Mouse (Mus musculus) mouse trophoblast stem cell (cell line): Measurements from ENCODE around the gene Trio.

ENCODE experiments used
- in situ Hi-C, 2 experiments: fragments of 300-500 bp; cut with MseI, MboI; formaldehyde crosslinking; loops; 2 replicates in 1 of 2; 3 replicates in 1 of 2; pipeline ENCODE4 v1.15.1; 2025

The Trio gene

DNA sequence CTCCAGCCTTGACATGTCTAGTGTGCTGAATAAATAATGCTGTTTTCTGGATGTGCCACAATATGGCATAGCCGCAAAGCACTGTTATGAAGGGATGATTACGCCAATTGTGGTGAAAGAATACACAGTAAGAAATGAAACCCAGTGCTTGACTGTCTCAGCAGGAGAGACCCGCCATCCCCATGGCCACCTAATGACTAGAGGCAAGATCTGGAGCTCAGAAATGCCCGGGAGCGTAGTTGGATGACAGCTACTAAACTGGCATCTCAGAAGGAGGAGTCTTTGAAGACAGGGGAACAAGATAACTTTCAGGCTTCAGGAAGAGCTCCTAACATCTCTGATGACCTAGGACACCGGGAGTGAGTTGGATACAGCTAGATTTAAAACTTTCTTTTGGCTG is 12.0 kb upstream of the Trio start:
- in situ Hi-C loops = no loop called here

DNA sequence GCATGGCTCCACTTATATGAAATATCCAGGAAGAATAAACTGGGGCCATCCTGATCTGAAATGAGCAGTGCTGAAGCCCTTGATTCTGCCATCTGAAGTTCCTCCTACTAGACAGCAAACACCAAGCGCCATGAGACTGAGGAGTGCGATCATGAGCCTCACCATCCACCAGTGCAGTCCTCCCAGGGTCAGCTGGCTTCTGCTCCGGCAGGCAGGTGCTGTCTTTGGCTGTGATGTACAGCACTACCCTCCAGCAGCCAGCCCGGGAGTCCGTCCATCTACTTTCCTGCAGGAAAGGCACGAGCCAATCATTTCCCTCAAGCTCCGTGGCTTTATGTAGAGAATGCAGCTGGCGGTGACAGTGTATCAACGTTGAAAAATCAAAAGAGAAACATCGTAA is 10.0 kb upstream of the Trio start:
- in situ Hi-C loops = no loop called here

DNA sequence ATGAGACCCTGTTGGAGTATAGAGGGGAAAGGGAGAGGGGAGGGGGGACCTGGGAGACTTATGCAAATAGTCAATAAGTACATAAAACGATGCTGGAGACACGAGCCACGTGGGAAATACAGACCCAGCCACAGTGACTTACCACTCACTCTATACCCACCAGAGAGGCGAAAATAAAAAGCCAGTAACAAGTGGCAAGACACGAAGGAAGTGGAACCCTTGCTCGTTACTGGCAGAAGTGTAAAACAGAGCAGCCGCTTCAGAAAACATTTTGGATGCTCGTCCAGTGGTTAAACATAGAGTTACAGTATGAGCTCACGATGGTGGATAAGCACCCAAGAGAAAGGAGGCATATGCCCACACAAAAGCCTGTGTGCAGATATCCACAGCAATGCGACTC is 9.0 kb upstream of the Trio start:
- in situ Hi-C loops = no loop called here

DNA sequence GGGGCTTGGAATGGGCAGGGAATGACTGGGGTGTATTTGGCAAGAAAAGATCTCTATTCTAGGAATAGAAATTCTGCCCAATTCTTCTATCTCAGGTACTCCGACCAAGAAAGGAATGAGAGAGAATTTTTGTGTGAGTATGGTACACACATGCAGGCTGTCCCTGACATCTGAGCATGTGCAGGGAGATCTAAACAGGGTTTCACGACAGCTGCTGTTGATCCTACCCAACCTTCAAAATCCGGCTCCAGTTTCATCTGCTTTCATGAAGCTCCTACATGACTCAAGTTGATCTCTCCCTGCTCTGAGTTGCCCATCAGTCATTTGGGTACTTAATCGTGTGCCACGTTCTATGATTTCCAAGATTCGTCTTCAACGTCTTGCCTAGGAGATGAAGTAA is 3.7 kb upstream of the Trio start:
- in situ Hi-C loops = loop anchor here in 1 of 2 experiments (10.0 kb wide), 1 partner anchor 115 kb away; no protein-coding TSS in a partner anchor

DNA sequence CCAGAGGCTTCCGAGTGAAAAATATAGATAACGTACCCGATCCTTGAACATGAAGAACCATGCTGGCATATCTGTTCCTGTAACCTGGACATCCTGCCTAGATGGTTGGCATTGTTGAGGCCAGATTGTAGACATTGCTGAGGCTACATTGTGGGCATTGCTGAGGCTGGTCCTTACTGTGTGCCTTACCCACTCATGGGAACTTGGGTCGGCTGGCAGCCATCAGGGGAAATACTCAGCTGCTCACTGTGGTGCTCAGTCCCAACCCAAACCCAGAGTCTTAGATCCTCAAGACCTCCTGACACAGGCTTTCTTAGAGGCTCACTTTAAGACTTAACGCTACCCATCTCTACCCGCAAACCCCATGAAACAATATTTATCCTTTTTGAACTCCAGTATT is 2.9 kb upstream of the Trio start:
- in situ Hi-C loops = loop anchor here in 1 of 2 experiments (10.0 kb wide), 1 partner anchor 114 kb away; no protein-coding TSS in a partner anchor

DNA sequence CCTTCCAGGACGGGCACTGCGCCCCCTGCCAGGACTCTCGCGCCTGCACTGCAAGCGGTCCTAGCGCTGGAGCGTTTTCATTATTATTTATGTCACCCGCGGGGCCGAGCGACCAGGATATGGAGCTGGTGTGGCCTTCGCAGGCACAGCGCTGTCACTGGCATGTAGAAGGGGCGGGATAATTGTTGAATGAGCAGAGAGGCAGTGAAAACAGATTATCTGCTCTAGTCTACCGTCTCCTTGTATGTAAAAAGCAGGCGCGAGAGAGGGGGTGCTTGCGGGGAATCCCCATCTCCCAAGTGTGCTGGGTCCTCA is 476 bp upstream of the Trio start:
- in situ Hi-C loops = loop anchor here in 1 of 2 experiments (10.0 kb wide), 1 partner anchor 111 kb away; no protein-coding TSS in a partner anchor

DNA sequence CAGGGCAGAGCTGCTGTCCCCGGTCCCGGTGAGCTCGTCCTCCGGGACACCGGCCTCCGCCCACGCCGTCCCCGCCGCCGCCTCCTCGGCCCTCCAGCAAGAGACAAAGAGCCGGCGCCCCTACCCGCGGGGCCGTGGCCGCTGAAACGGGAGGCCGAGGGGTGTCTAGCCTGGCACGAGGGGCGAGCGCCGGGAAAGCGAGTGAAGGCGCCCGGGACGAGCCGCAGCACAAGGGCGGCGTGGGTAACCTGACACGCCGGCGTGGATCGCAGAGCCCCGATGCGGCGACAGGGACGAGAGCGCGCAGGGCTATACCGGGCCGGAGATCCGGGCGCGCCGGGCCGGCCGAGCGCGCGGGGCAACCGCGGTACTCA is 696 bp downstream of the Trio start:
- in situ Hi-C loops = loop anchor here in 1 of 2 experiments (10.0 kb wide), 1 partner anchor 110 kb away; no protein-coding TSS in a partner anchor

DNA sequence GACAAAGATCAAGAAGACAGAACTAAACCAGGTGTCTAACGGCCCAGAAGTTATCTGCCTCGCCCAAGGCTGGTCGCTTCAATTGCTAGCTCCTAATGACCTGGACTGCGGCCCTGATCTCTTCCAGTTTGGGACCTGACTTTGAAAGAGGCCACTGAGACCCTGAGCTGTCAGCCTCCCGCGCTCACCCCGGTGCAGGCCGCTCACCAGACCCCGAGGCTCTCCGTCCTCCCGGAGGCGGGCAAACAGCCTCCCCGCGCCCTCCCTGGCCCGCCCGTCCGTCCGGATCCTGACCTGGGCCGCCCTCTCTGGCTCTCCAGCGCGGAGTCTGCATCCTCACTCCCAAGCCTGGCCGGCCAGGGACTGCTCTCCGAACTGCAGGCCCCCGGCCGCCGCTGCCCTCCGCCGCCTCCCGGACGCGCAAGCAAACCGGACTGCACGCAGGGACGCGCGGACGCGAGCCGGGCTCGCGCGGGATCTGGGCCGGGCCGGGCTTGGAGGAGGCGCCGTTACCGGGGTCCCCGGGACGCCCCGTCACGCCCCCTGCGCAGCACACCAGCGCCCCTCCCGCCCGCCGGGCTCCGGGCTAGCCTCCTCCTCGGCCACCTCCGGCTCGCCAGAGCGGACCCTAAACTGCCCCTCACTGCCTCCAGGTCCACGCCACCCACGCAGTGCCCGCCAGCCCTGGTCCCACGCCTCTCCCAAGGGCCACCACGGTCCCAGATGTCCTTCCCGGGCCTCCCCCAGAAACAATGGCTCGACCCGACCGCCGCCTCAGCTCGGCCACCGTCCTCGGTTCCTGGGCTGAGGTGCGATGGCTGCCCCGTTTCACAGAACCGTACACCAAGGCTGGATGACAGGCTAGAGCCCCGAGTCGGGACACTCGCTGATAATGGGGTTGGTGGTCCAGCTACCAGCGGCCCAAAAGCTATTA is 1.4 kb downstream of the Trio start:
- in situ Hi-C loops = loop anchor here in 1 of 2 experiments (10.0 kb wide), 1 partner anchor 109 kb away; no protein-coding TSS in a partner anchor

DNA sequence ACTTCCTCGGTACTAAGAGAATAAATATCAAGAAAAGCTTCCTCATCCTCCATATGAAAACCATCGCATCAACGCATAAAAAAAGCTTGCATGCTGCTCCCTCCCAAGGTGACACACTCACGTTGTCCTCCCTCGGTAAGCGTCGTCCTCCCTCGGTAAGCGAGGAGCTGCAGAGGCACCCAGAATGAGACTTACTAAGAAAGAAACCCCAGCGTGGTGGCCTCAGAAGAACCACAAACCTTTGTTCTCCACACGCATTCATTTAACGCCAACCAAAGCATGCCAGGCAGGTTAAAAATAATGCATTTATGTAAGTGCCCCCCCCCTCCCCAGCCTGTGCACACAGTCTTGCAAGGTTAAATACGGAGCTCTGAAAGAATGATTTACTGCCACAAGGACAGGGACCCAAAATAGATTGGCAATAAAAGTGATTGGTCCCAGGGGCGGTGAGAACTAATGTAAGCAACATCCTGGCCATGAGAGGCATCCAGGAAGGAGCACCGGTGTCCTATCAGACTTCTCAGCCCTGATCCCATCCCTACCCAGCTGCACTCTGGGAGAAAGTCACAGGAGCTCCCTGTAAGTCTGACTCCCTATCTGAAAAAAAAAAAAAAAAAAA is 3.9 kb downstream of the Trio start:
- in situ Hi-C loops = loop anchor here in 1 of 2 experiments (10.0 kb wide), 1 partner anchor 107 kb away; no protein-coding TSS in a partner anchor

DNA sequence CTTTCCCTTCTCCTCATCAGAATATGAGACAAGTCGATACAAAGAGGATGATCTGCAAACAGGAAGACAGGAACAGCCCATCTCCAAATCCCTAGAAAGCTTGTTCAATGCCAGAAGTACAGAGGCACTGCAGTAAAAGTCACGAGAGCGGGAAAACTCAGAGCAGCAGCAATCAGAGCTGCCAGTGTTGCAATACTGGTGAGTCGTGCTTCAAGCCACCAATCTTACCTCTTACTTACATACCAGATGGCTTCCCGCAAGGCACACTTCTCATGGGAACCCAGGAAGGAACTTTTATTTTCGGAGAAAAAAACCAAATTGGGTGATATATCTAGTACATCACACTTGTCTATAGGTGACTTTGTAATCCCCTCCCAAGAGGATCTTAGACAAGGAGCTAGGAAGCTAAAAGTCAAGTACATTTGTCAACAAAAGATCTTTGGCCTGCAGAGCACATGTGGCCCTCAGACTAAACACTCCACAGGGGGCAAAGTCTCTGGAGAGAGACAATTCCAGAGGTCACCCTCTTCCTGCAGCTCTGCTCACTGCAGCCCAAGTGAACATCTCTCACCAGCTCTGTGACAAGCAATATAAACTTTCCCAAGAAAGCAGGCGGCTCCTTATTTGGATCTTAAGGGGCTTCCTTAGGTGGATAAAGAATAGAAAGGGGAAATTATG is 6.1 kb downstream of the Trio start:
- in situ Hi-C loops = loop anchor here in 1 of 2 experiments (10.0 kb wide), 1 partner anchor 105 kb away; no protein-coding TSS in a partner anchor

DNA sequence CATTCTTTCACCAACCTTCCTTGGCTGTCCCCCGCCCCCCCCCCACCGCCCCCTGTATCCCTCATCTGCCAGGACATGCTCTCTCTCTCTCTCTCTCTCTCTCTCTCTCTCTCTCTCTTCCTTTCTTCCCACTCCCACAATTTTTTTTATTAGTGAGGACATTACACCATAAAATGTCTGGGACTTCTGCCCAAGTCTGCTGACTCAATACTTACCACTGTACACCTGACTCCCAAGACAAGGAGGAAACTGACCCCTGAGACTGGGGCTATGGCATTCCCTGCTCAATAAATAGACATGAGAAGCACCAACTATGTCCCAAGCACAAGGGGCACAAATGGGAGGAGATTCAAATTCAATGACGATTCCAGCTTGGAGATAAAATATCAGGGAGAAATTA is 18.1 kb downstream of the Trio start:
- in situ Hi-C loops = no loop called here

DNA sequence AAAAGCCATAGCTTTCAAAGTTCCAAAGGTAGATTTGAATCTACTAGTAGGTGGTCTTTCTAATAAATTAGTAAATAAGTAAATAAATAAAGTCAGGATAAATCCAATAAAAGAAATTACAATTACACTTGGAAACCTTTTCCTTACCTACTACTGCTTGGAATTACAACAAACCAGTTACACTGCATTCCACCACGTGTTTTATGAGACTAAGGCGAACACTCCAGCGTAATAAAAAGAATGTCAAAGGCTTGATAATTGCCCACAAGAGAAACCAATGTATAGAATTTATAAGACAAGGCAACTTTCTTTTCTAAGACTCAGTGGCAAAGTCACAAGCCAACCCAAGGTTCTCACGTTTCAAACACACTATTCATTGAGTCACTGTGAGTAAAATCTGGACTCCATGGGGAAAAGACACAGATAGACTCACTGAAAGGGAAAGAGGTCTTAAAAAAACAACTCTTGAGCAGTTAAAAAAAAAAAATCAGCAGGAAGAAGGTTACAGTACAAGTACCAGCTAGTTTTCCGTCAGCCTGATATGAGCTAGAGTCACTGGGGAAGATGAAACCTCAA is 21.4 kb downstream of the Trio start:
- in situ Hi-C loops = no loop called here

DNA sequence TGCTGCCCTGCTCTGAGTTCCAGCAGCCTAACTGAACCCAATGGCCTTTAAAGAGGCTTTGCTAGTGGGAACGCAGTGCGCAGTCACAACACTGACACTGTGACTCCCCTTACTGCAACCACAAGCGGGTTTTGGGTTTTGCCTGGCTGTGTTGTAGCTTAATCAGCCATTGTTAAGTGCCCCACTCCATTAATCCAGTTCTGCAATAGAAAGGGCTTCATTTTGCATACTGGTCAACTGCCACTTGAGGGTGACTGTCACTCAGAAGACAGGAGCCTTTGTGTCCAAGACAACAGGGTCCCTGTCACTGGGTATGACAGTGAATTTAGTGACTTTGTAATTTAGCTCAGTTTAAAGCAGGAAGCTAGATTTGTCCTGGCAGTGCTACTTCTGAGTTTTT is 23.1 kb downstream of the Trio start:
- in situ Hi-C loops = no loop called here

DNA sequence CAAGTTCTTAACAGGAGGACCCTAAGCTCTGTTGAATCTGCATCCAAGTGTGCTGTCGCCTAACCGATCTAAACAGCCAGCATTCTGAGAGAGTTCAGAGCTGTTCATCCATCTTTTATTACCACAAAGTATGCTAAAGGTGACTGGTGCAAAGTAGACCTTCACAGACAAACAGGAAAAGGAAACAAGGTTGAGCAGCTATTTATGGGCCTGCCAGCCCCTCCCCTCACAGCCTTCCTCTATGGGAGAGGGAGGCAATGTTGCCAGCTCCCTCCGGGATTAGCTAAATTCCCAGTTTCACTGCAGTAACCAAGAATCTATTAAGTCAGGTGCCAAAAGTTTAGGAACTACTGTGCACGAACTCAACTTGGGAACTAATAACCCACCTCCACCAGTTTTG is 24.3 kb downstream of the Trio start:
- in situ Hi-C loops = no loop called here

DNA sequence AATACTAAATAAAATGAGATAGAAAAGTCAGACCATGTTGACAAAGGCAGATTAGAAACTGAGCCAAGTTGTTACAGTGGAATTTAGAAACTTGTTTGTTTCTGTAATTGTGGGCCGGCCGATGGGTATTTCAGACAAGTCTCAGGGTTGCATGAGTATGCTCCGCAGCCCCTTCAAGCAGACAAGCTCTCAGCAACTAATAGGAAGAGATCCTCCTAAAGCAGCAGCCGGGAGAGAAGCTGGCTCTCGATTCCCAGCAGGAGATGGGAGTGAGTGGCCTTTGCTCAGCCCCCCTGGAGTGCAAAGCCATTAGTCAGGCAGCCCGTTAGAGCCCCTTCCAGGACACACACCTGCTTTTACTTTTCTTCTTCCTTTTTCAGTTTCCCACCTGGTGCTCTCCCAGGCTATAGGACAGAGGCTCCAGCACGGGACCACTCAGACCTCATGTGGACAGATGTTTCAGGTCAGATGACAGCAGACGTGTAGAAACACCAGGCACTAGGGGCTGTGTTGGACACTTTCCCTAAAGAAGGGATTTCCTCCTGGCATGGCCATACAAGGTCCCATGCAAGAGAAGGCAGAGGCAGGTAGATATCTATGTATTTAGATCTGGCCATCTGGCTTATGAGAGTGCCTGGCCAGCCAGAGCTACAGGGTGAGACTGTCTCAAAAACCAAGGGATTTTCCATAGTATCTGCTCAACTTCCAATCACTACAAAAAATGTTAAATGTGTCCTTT is 26.9 kb downstream of the Trio start:
- in situ Hi-C loops = no loop called here

DNA sequence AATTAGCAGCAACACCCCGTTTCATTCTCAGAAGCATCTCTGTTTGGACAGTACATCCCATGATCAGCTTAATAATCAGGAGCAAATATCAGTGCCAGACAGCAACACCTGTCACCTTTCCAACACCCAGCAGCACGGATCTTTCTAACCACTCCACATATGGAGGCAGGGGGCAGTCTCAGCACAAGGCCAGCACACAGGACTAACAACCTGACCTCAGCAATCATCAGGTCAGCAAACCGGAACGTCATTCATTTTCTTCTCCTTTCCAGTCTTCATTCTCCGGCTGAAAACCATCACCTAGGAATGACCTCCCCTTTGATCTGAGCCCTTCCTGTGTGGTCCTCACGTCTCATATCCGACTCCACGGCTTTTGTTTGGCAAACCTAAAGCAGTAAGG is 27.7 kb downstream of the Trio start:
- in situ Hi-C loops = no loop called here

DNA sequence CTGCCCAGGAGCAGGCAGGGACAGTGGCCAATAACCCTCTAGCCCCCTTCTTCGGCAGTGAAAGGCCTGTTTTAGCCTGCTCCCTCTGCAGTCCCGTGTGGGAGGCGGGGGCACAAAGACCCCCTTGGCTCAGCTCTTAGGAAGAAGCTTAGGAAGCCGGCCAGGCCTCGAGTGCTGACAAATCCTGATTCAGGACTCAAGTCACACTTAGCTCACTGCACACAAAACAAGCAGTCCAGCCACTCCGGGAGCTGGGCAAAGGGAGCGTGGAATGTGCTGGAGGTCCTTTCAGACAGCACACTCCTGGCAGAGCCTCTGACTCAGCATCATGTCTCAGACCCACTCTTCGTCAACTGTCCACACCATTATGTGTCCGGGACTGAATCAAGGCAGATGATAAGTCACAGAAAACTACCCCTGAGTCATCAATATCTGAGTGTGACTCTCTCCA is 28.2 kb downstream of the Trio start:
- in situ Hi-C loops = no loop called here

DNA sequence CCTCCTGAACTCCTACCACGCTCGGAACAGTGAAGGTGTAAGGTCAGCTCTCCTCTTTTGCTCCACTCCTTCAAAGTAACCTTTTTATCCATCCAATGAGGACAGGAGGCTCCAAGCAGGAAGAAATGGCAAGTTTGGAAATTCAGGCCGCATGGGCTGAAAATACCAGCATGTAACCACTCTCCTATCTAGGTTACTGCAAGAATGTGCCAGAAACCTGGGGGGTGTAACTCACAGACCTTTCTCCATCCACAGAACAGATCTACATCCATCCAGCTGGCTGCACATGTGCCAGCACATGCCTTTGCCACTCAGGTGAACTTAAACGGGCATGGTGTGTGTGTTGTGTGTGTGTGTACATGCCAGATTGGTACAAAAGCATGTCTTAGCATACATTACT is 28.9 kb downstream of the Trio start:
- in situ Hi-C loops = no loop called here

DNA sequence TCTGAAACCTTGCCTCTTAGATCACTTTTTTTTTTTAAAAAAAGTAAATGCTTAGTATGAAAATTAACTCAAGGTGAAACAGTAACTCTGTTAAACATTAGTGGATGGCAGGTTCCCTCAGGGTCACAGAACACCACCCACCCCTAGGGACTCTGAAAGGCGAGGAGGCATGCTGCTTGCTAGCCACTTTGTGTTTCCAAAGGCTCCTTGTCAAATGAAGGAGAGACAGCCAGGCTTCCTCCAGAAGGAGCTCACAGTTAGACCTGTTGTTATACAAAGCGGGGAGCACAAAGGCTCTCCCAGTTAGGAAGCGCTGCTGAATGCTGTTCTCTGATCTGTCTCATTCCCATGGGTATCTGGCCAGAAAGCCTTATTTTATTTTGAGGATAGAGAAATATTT is 30.2 kb downstream of the Trio start:
- in situ Hi-C loops = no loop called here

DNA sequence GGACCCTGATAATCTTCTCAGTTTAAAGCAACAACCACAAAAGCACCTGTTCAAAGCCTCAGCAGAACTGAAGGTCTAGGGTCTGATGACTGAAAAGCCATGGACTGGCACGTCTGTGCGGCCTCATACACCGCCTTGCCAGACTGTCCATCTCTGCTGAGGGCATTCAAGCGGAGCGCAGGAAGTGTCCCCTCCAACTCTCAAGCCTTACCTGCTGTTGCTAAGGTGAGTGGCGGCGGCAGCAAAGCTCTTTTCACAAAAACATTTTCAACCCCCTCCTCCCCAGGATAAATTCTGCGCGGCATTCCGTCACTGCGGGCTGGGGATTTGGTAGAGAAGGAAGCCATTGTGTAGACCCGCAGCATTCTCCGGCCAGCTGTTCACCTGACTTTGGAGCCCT is 30.8 kb downstream of the Trio start:
- in situ Hi-C loops = no loop called here

DNA sequence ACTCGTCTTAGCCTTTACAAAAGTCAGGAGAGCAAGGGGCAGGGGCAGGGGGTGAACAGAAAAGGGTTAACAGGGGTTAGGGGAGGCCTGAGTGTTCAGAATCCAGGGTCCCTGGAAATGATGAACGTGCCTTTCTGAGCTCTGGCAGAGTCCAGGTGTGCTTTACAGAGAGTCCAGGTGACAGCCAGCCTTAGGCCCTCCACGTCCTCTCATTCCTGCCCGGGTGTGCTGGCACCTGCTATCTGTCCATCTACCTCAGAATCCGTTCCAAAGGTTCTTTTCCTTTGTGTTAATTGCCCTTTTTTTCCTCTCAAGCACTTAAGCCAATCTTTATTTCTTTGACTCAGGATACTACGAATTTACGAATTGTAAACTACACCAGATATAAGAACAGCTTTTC is 32.1 kb downstream of the Trio start:
- in situ Hi-C loops = no loop called here
